Mouse (Mus musculus) liver, postnatal 0 days (tissue): ENCODE measurements around the gene Ptprd. TPM values are rescaled to one million over a fixed set of nuclear protein-coding genes. Genes with fewer than 3 reads are reported as not detected.

ENCODE experiments used
- ATAC-seq: fragments of 200-750 bp; cut with Nextera tagmentation; 2 replicates; pipeline ENCODE4 v1.8.0; 2017; ENCODE audit warnings: mild to moderate bottlenecking, moderate library complexity
- DNase-seq: peaks from one replicate; pipeline ENCODE4 v3.0.0-alpha.2; 2016
- H3K27ac ChIP-seq: fragments of 300-500 bp; sonication (generic); 2 replicates; pipeline ENCODE4 v1.5.1; 2014; ENCODE audit warnings: antibody characterized with exemption, moderate library complexity, mild to moderate bottlenecking, low read depth
- H3K27me3 ChIP-seq: fragments of 300-500 bp; sonication (generic); 2 replicates; pipeline ENCODE4 v1.6.1; 2014; ENCODE audit warnings: low read length, control low read depth, mixed read lengths; ENCODE audit not compliant: insufficient read depth
- H3K36me3 ChIP-seq: fragments of 300-500 bp; sonication (generic); replicated peaks from 2 replicates; pipeline ENCODE4 v1.6.1; 2014; ENCODE audit warnings: mild to moderate bottlenecking, control low read depth, low read length, moderate library complexity, mixed read lengths; ENCODE audit not compliant: insufficient read depth
- H3K4me1 ChIP-seq: fragments of 300-500 bp; sonication (generic); 2 replicates; pipeline ENCODE4 v1.6.1; 2014; ENCODE audit warnings: antibody characterized with exemption, mild to moderate bottlenecking, control low read depth; ENCODE audit not compliant: insufficient read depth
- H3K4me2 ChIP-seq: fragments of 300-500 bp; sonication (generic); 2 replicates; pipeline ENCODE4 v1.6.1; 2014; ENCODE audit warnings: low read depth, mild to moderate bottlenecking, low read length, moderate library complexity, mixed read lengths
- H3K4me3 ChIP-seq: fragments of 300-500 bp; sonication (generic); 2 replicates; pipeline ENCODE4 v1.5.1; 2014; ENCODE audit warnings: low read depth, low read length
- H3K9ac ChIP-seq: fragments of 300-500 bp; sonication (generic); replicated peaks from 2 replicates; pipeline ENCODE4 v1.6.1; 2014; ENCODE audit warnings: mild to moderate bottlenecking, moderate library complexity
- H3K9me3 ChIP-seq: fragments of 300-500 bp; sonication (generic); 2 replicates; pipeline ENCODE4 v1.6.1; 2016; ENCODE audit warnings: mild to moderate bottlenecking, control low read depth, low read length, mixed read lengths
- CTCF ChIP-seq: sonication (generic); IDR thresholded peaks from 2 replicates; pipeline ENCODE4 v1.5.1; 2016; ENCODE audit warnings: antibody characterized with exemption, low read depth
- EP300 ChIP-seq: IDR thresholded peaks from 2 replicates; pipeline ENCODE4 v1.6.1; 2016; ENCODE audit warnings: antibody characterized with exemption, low read depth, mild to moderate bottlenecking
- whole genome bisulfite sequencing: fragments of 180-500 bp; shearing (Covaris S2); extraction: QIAGEN DNeasy Blood & Tissue Kit; methylation state at CpG from one replicate; pipeline ENCODE4 v1.1.7; 2014; ENCODE audit not compliant: insufficient replicate concordance; 5-methylcytosine and 5-hydroxymethylcytosine counted together
- polyA plus RNA-seq: library from polyadenylated mRNA; unstranded; fragments of >200 nt; fragmentation: Nextera tagmentation; extraction: Ambion mirVana; gene quantifications from 2 replicates; pipeline ENCODE4 v1.2.1, GENCODE M21; 2015

The Ptprd gene
- polyA plus RNA-seq, 1 experiment from 2014 or later = 9.3 TPM

DNA sequence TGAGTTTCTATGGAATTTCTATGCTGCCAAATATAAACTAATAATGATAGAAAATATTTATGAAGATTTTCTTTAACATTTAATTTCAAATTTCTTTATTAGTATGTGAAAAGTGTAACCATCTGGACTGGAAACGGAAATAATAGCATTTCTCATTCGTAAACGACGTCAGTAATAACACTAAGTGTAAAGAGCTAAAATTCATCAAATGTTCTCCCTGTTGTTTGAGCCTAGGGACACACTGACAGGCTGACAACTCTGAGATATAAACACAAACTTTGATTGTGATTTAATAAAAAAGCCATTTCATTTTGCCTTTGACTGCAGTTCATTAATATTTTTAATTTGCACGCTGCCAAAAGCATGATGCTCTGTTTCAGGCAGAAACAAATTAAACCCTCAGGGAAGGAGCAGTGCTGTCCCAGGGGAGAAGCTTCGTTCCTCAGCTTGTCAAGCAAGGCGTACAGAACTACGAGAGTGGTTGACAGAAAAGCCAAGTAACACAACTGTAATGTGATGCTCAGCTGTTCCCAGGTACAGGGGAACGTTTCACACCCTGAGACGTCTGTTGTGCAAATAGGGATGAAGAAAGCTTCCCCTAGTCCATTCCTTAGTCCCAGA is 894.6 kb downstream of the Ptprd start:
- DNase-seq (no peak), ATAC-seq (no peak)
- H3K27ac ChIP-seq = no peak overlapping the region
- no peaks in the 10 kb centered on the region for H3K4me1 ChIP-seq
- H3K4me3 ChIP-seq = no peak overlapping the region
- no peak overlapping the region for H3K4me2 ChIP-seq
- H3K9ac ChIP-seq = no peak overlapping the region
- no peaks in the 10 kb centered on the region for H3K9me3 ChIP-seq
- no peak for TF ChIP-seq CTCF
- TF ChIP-seq EP300 = no peak
- no peaks in the 10 kb centered on the region for H3K27me3 ChIP-seq
- 73% methylated on average over 10 of the region's 10 CpGs for WGBS
- no peaks in the 10 kb centered on the region for H3K36me3 ChIP-seq

DNA sequence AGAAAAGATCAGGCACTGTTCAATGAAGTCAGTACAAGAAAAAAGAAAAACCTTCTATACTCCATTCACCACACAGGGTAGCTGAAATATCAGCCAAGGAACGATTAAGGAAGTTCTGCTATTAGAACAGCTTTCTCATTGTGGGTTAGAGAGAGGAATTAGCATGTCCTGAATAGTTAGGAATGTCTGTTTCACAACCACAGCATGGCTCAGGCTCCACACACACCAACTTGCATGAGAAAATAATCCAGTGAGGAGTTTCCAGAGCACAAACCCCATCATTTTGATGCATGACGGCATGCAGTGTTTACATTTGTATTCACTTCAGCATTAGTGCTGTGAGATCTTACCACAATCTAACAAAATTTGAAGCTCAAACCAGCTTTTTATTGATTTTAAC is 895.1 kb downstream of the Ptprd start:
- Histone ChIP-seq H3K27me3 (no peaks in the 10 kb centered on the region), H3K4me1 (no peaks in the 10 kb centered on the region), H3K9me3 (no peaks in the 10 kb centered on the region), H3K4me2 (no peak overlapping the region), H3K9ac (no peak overlapping the region), H3K36me3 (no peaks in the 10 kb centered on the region), H3K4me3 (no peak overlapping the region), H3K27ac (no peak overlapping the region)
- no peak for DNase-seq
- no peak for ATAC-seq
- WGBS = 47% methylated on average over 2 of the region's 2 CpGs
- TF ChIP-seq EP300 = no peak
- no peak for TF ChIP-seq CTCF

DNA sequence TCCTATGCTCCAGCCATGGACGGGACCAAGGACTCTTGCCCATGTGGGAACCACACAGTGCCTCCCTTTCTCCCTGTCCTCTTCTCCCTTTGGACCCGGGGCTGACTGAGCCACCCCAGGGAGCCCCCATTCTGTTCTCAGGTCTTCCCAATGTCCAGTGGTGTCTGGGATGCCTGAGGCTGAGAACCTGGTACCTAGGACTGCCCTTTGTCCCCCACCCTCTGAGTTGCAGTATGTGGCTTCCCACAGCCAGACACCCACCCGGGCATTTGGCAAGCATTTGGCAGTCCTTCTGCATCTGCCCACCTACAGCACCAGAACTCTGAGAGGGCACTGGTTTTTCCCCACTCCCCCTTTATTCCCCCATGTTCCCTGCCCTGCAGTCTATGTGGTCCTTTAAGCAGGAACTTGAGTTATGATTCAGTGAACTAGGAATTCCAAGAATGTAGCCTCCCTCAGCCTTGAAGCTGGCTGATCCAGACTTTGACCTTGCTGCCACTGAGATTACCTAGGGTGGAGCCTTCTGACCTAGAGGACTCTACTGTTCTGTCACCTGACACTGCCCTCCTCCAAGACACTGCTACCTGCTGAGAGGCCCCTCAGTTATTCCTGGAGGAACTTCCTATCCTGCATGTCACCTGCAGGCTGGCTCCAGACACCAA is 901.5 kb downstream of the Ptprd start:
- no peak overlapping the region for H3K4me2 ChIP-seq
- DNase-seq (no peak), ATAC-seq (no peak)
- H3K4me3 ChIP-seq = no peak overlapping the region
- H3K4me1 ChIP-seq = no peaks in the 10 kb centered on the region
- H3K9me3 ChIP-seq = no peaks in the 10 kb centered on the region
- H3K9ac ChIP-seq = no peak overlapping the region
- no peaks in the 10 kb centered on the region for H3K36me3 ChIP-seq
- no peak for TF ChIP-seq EP300
- no peak for TF ChIP-seq CTCF
- WGBS = 61% methylated on average over 3 of the region's 3 CpGs
- no peak overlapping the region for H3K27ac ChIP-seq
- no peaks in the 10 kb centered on the region for H3K27me3 ChIP-seq

DNA sequence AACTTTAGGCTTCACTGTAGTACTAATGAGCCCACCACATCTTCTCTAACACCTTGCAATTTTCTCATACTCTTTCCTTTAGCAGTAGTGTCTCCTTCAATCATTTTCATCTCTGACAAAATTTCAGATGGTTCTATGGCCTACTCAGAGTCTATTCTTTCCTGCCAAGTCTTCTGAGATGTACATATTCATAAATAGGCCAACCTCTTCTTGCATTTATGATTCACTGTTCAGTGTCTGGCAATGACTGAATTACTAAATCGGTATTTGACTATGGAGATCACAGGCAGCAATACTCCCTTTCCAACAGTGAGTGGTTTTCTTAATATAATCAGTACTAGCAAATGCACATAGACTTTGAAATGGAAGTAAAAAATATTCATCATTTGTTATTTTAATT is 928.3 kb downstream of the Ptprd start:
- no peak overlapping the region for H3K4me2 ChIP-seq
- TF ChIP-seq EP300 = no peak
- no peak for TF ChIP-seq CTCF
- DNase-seq = no peak
- no peak for ATAC-seq
- H3K27ac ChIP-seq = no peak overlapping the region
- no peaks in the 10 kb centered on the region for H3K9me3 ChIP-seq
- no peak overlapping the region for H3K9ac ChIP-seq
- no peaks in the 10 kb centered on the region for H3K27me3 ChIP-seq
- 83% methylated on average over 1 of the region's 1 CpGs for WGBS
- no peaks in the 10 kb centered on the region for H3K4me1 ChIP-seq
- H3K36me3 ChIP-seq = no peaks in the 10 kb centered on the region
- H3K4me3 ChIP-seq = no peak overlapping the region

DNA sequence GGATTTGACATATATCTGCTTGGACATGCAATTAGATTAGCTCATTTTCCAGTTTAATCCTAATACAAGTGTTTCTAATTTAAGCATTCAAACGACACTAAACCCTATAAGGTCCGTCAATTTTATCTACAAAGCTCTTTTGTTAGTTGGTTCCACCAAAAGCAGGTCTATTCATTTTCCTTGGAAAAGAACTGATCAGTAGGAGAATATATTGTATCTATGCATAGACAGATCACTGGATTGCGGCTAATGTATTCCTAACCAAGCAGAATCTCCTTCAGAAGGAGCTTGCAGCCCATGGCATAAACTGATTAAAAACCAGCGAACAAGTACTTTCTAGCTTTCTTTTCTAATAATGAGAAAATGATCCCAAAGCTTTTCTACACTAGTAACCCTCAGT is 933.8 kb downstream of the Ptprd start:
- DNase-seq = no peak
- TF ChIP-seq EP300 = no peak
- Histone ChIP-seq H3K4me2 (no peak overlapping the region), H3K4me1 (no peaks in the 10 kb centered on the region), H3K4me3 (no peak overlapping the region), H3K9me3 (no peaks in the 10 kb centered on the region), H3K27ac (no peak overlapping the region), H3K36me3 (no peaks in the 10 kb centered on the region), H3K27me3 (no peaks in the 10 kb centered on the region), H3K9ac (no peak overlapping the region)
- whole genome bisulfite sequencing = 72% methylated on average over 4 of the region's 4 CpGs
- ATAC-seq = no peak

DNA sequence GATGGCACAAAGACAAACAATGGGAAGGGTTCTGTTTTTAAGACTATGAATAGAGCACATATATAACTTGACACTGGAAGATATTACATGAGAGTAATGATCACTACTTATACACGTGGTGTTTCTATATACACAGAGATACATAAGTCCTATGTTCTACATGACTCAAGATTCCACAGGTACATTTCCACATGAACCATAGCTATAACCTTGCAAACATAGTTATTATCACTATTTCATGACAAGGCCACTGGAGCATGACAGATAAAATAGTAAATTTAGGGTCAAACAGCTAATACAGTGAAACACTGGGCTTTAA is 951.8 kb downstream of the Ptprd start:
- DNase-seq (no peak), ATAC-seq (no peak)
- Histone ChIP-seq H3K36me3 (no peaks in the 10 kb centered on the region), H3K9me3 (no peaks in the 10 kb centered on the region), H3K27ac (no peak overlapping the region), H3K4me3 (no peak overlapping the region), H3K4me2 (no peak overlapping the region), H3K27me3 (no peaks in the 10 kb centered on the region), H3K4me1 (no peaks in the 10 kb centered on the region), H3K9ac (no peak overlapping the region)
- TF ChIP-seq CTCF = no peak
- 50% methylated on average over 1 of the region's 1 CpGs for WGBS
